Mouse (Mus musculus): ENCODE results near the gene Efhd1.

GRCm38 (mm10) chr1:87282413-87282788 lies 18.2 kb downstream of the Efhd1 start:
- TF ChIP-seq CTCF (IDR thresholded peaks at IDR 0.05; ENCODE audit: low read depth, low read length) (no peak), GATA1 (IDR thresholded peaks at IDR 0.05; ENCODE audit: borderline replicate concordance, low read length) (no peak), POLR2AphosphoS5 (IDR thresholded peaks at IDR 0.05; ENCODE audit: insufficient replicate concordance, low read depth, low read length) (no peak), TAL1 (conservative IDR thresholded peaks at IDR 0.05; ENCODE audit: low read depth, low read length) (no peak), GATA2 (IDR thresholded peaks at IDR 0.05; ENCODE audit: borderline replicate concordance, low read depth, low read length) (no peak)

Data from G1E (cell line).